Mouse (Mus musculus) E14TG2a.4 (cell line): ENCODE measurements around the gene Kif26b.

Source experiments
- CTCF ChIP-seq: conservative IDR thresholded peaks from 2 replicates; pipeline ENCODE4 v1.5.1; 2014; ENCODE audit warnings: low read length
- NANOG ChIP-seq: IDR thresholded peaks from 2 replicates; pipeline ENCODE4 v1.6.1; 2014; ENCODE audit warnings: borderline replicate concordance, low read length, mixed read lengths

DNA sequence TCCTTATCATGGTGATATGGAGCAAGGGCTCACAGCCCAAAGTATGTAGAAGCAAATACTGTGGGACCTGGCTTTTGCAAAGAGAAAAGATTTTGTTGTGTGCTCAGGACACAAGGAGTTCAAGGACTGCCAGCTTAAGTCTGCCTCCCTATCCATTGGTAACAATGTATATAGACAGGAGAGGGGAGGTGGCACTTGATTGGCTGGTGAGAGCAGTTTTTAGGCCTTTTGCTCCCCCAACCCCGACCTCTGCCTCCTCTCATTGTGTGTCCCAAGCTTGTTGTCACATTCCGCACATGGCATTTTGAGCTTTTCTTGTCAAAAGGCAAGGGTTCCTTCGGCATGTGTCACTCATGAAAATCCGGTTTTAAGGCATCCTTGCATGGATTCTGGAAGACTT lies 326.0 kb downstream of the Kif26b start:
- TF ChIP-seq CTCF (no peak), NANOG (no peak)
